Mouse (Mus musculus): ENCODE results near the gene Nckap5.

The Nckap5 gene

DNA sequence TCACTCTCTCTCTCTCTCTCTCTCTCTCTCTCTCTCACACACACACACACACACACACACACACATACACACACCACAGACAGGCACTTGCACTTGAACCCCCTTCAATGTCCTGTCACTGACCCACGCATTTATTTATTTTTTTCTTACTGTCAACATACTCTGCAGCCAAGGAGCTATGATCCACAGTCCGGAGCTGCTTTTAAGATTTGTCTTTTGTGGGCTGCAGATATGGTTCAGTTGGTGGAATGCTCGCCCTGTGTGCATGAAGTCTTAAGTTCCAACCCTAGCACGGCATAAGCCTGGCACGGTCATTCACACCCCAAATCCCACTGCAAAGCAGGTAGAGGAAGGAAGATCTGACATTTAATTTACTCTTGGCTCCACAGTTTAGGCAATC lies 357.6 kb downstream of the Nckap5 start:
- DNase-seq (ENCODE audit: low read depth, low spot score) = no peak

DNA sequence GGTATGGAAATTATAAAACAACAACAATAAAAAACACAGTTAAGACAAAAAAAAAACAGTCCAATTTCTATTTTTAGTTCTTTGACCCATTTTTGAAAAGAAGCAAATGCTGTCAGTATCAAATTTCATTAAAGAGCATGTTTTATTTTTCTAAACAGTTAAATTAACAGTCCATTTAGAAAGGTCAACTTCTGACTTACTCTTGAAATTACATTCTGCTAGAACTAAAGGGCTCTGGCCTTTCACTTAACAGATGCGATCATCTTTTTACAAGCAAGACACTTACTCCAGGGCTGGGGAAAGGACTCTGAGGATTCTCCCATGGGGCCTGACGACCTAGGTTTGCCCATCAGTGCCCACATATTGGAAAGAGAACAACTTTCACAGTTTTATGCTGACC lies 359.2 kb downstream of the Nckap5 start:
- no peak for DNase-seq (ENCODE audit: low read depth, low spot score)

DNA sequence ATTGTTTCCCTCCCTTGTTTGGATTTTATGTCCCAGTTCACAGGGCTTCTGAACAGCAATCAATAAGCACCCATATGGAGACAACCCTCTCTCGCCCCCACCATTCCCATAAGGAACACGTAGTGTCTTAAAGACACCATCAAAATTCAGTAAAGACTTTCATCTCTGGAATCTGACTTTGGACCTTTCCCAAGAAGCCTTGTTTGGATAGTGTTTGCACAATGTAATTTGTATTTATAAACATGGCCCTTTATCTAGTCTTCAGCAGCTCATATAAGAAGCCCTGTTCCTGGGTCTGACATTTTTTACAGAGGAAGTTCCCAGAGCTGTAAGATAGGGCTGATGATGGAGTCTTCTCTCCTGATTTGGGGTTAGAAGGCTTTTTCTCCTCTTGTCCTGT lies 359.7 kb downstream of the Nckap5 start:
- no peak for DNase-seq (ENCODE audit: low read depth, low spot score)

DNA sequence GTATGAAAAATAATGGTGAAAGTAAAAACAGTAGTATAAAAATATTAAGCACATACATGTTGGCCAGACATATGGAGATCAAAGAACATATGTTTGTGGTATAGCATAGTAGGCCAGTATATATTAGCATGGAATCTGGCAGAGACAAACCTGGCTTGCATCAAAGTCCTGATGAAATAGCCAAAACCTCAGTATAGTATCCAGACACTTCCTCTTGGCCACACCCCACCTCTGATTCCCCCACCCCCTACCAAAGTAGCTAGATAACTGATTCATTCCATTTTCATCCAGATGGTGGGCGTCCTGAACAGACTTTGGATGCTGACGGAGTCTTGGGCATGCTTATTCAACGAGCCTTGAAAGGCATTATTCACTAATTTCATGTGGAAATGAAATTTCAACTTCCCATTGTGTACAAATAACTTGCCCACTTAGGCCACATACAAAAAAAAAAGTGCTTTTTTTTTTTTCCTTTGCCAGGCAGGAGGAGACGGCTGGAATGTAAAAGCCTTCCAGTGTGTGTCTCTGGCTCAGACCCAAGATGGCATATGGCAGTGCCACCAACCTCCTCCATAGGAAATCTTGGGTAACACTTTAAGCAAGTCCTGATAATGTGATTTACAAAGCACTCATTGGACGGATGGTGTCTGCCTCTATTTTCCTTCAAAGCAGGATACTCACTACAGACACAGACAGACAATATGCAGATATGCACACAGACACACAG lies 360.6 kb downstream of the Nckap5 start:
- no peak for DNase-seq (ENCODE audit: low read depth, low spot score)

DNA sequence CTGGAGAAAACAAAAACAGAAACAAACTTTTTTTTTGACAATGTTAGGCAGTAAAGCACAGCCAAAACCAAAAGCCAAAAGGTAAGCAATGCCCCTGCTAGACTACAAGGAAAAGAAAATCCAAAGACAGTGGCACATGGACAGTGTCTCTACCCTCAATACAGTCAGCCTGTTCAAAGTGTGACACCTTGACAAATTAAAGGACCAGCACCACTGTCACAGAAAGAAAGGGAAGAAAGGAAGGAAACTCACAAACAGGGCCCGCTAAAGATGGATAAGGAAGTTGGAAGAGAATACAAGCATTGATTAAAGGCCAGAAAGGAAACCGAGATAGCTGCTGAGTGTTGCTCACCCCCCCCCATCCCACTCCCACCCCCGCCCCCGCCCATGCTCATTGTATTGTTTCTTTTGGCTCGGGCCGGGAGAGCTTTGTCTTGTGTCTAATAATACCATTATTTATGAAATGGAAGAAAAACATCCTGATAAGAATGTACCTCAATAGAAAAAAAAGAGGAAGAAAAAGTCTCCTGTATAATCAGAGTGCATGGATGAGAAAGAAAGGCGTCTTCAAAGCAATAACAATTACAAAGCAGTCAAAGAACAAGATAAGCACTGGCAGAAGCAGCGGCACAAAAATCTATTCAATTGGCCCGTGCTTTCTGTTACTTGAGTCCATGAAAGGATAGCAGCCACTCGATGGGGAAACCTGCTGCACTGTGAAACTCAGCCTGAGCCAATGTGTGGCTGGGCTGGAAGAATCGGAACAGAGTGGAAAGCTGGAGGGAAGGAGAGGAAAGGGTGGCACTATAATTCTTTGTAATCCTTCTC lies 368.9 kb downstream of the Nckap5 start:
- DNase-seq (ENCODE audit: low read depth, low spot score) = no peak

DNA sequence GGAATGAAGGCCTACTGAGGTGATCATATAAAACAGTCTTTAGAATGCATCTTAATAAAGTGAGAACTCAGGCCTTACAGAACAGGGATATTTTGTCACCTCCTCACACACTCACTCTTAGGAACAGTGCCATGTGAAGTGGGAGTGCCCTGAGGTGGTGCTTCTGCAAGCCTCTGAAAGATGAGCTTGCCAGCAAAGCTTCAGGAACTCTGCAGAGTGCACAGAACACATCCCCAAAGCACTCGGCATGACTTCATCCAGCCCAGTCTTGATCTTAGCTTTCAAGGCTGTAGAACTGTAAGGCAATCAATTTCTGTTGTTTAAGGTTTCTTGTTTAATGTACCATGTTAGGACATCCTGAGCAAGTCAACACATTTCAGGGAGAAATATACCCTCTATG lies 372.9 kb downstream of the Nckap5 start:
- no peak for DNase-seq (ENCODE audit: low read depth, low spot score)

DNA sequence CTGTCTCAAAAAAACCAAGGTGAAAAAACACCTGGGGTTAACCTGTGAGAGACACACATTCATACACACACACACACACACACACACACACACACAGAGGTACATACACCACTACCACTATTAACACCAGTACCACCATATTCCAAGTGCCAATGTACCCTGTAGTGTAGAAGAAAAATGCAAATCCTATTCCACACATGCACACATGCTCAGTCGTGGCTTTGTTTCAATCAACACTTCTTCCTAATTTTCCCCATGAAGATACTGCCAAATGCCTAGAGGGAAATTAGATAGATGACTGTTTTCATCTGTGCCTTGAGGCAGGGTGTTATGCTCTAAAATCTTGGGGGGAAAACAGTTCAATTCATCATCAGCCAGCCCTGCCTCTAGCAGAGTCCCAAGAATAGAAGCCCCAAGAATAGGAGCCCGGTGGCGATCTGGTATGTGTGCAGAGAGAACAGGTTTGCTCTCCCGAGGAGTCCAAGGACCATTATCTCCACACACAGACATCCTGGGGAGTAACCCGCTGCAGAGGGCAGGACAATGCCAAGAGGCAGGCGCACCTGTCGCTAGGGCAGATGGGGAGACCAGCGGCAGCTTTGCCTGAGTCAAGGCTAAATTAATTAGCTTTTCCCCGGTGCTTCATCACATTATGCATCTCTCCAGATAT lies 376.0 kb downstream of the Nckap5 start:
- DNase-seq (ENCODE audit: low read depth, low spot score) = no peak

DNA sequence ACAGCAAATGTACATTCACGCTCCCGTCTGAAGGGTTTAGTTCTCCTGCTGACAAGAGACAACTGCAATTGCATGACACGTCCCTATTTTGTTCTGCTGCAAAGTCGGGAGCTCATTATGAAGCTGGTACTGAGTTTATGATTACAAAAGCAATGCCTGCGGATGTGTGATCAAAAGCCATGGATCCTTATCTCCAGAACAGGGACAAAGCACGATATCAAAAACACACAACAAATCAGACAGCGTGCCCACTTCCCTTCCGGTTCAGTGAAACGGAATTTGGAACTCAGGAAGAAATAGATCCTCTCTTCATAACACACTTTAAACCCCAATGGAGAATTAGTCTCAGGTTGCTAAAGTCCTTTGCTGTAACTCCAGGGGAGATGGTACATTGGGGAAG lies 379.1 kb downstream of the Nckap5 start:
- DNase-seq (ENCODE audit: low read depth, low spot score) = no peak

DNA sequence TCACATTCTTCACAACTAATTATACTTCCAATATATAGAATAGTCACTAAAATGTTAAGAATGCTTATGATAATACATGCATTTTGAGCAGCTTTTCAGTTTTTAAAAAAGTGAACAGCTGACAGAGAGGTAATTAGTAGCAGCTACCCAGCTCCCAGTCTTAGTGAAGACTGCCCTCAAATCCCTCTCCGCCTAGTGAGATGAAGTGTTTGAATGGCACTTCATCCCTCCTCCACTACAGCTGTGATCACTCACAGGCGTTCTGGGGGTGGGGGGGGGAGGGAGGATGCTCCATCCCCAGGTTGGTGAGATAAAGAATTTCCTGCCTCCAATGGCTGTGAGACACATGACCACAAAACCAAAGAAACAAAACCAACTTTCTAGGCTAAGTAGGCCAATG lies 381.2 kb downstream of the Nckap5 start:
- DNase-seq (ENCODE audit: low read depth, low spot score) = no peak

DNA sequence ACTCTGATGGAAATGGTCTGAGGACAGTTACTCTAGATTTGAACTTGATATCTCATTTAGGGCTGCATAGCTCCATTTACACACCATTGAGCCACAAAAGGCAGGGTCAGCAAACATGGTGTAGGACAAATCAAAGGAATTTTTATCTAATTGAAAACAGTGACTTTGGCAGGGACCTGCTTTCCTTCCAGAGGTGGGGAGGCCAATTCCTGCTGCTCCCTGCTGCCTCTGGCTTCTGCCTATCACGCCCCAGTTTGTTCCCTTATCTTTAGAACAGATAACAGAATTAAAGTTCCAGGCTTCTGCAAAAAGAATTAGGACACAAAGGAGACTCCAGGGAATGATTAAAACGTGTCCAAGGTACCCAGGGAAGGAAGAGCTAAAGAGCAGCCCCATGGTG lies 386.7 kb downstream of the Nckap5 start:
- no peak for DNase-seq (ENCODE audit: low read depth, low spot score)

DNA sequence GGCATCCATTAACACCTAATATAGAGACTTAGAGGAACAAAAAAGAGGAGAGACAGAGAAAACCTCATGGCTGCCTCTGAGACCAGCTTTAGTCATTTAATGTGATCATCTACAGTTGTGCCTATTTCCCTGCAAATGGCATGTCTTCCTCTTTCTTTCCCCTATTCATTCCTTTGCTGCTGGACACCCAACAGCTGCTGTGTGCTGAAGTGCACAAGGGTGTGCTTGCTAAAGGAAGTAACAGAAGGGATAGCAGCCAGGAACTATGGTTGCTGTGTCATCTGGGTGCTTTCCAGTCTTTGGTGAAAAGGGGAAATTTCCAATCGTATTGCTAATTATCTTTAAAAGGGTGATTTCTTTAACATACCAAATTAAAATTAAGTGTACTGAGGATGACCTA lies 387.9 kb downstream of the Nckap5 start:
- DNase-seq (ENCODE audit: low read depth, low spot score) = no peak

DNA sequence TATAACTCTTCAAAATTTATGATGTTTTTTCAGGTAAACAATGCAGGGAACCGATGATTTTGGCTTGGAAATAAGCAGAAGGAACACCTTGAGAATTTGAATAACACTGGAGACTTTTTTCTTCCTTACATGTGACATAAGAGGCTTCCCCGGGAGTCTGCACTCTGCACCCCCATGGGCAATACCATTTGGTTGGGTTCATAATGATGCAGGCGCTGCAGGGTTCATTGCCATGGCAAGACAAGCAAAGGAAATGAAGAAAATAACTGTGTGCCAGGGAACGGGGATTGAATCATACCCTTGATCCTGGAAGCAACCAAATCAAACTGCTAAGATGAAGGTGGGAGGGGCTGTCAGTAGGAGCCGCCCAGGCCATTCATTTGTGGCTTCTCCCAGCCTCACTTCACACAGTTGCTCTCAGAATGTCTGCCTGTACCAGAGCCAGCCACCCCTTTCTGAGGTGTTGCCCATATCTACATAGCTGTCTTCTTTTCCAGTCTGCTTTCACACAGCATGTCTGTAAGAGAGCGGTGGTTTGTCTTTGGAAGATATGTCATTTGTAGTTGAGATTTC lies 392.5 kb downstream of the Nckap5 start:
- DNase-seq (ENCODE audit: low read depth, low spot score) = no peak

DNA sequence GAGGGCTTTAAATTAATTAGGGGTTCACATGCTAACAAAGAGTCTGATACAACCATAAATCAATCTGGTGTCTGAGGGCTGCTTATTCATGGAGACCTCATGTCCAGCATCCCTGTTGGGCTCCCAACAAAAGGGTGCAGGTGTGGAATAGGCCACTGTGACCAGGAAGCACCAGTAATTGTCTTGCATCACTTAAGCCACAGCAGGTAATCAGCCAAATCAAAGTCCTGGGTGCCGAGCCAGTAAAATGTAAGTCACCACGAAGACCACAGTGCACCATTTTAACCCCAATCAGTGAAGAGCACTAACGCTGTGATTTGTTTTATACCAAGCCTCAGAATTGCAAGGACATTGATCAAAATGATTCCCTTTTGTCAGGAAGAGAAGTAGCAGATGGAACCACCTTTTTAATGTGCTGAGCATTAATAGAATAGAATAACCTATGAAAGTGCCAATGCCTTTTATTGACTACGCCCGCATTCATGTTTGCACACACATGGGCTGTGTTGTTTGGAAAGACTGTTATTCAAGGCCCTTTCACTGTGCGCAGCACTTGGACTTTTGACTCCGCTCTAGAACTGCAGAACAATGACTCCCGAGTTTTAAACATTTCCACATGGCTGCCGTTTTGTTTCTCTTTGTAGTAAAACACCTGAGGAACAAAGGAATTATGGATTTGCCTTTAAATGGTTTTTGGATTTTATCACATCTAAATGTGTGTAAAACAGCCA lies 393.5 kb downstream of the Nckap5 start:
- no peak for DNase-seq (ENCODE audit: low read depth, low spot score)

DNA sequence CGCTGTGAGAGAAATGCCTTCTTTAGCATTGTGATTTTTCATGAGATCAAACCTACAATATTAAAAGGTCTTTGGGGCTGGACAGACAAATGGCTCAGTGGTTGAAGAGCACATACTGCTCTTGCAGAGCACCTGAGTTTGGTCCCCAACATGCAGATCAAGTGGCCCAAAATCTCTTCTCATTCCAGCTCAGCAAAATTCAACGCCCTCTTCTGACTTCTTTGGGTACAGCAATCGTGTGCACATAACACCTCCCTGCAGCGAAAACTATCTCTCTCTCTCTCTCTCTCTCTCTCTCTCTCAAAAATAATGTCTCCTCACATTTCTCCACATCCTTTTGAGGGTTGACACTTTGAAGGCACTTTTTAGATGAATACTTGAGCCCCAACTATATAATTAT lies 398.3 kb downstream of the Nckap5 start:
- no peak for DNase-seq (ENCODE audit: low read depth, low spot score)

DNA sequence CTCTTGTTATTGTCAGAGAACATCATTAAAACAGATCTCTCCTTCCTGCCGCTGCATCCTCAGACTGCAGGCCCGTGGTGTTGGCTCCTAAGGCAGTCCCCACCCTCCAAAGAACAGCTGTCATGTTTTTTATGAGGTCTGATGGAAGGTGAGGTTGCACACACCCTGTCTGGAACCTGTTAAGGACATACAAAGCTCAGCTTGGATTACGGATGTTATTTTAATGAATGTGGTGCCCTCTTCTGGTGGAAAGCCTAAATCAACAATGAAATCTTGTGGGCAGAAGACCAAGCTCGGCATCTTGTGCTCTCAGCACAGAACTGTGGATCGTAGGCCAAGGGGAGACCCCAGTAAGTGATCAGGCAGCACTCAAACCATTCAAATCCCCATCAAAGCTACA lies 399.0 kb downstream of the Nckap5 start:
- DNase-seq (ENCODE audit: low read depth, low spot score) = peak; percentile 13

DNA sequence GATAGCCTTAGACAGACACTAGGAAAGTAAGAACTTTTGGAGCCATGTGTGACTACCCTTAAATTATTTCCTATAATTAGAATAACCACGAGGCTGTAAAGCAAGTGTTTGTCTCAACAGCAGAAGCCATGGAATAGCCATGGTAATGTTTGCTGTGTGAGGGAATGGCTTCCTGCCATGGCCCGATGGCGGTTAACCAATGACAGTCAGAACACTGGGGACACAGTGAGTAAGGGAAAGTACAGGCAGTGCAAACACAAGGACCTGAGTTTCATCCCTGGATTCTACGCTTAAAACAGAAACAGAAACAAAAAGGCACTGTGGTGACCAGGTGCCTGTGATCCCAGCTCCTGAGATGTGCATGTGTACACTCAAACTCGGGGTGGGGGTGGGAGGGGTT lies 419.2 kb downstream of the Nckap5 start:
- no peak for DNase-seq (ENCODE audit: low read depth, low spot score)

DNA sequence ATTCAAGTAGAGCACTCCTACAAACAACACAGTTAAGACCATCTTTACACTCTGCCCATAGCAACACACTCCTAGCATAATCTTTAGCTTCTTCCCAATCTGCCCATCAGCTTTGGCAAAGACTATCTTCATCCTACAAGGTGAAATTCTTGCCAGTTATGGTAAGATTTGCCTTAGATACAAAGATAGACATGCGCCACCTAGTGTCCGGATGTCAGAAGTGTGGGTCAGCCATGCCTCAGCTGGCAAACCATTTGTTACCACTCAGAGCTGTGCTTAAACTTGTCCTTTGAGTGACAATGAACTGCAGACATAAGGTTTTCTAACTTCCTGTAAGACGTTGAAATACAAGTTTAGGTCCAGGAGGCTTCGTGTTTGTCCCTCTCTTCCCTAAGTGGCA lies 422.7 kb downstream of the Nckap5 start:
- DNase-seq (ENCODE audit: low read depth, low spot score) = peak; percentile 2

DNA sequence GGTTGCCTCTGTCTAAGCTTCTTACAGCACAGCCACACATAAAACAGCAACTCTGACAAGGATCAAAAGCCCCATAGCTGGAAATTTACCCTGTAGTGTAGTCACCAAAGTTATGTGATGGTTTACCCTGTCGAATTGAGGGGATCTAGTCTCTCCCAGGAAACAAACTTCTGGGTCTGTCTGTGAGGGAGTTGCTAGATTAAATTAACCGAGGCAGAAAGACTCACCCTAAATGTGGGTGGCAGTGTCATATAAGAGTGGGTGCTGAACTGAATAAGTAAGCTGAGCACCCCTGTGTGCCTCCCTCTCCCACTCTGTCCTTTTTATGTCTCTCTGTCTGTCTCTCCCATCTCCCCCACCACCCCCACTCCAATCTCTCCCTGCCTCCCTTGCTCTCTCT lies 425.1 kb downstream of the Nckap5 start:
- DNase-seq (ENCODE audit: low read depth, low spot score) = no peak

DNA sequence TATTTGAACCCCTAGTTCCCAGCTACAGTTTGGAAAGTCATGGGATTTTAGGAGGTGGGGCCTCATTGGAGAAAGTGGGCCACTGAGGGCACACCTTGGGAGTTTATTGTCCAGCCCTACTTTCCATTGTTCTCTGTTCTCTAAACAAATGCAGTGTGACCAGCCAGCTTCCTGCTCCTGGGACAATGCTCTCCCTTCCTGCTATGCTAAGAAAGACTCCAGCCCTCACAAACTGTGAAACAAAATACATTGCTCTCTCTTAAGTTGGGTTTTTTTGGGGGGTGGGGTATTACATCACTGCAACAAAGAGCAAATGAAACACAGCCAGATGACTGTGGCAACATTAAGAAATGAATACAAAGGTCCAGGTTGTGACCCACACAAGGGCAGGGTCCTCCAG lies 426.6 kb downstream of the Nckap5 start:
- no peak for DNase-seq (ENCODE audit: low read depth, low spot score)

DNA sequence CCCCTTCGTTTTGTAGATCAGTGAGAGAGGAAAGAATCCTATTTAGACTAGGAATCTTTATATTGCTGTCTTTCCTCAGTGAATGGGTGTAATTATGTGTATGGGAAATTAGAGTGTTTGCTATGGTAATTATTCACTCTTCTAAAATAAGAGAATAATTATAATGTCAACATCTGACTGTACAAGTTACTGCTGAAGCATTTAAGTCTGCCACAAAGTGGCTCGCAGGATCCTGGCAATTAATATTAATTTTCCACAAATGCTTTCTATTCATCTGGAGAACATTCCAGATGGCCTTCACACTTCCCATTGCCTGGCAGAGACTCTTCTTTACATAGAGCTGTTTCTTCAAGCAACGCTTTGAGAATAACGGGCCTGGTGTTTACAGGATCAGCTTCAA lies 439.4 kb downstream of the Nckap5 start:
- DNase-seq (ENCODE audit: low read depth, low spot score) = no peak

DNA sequence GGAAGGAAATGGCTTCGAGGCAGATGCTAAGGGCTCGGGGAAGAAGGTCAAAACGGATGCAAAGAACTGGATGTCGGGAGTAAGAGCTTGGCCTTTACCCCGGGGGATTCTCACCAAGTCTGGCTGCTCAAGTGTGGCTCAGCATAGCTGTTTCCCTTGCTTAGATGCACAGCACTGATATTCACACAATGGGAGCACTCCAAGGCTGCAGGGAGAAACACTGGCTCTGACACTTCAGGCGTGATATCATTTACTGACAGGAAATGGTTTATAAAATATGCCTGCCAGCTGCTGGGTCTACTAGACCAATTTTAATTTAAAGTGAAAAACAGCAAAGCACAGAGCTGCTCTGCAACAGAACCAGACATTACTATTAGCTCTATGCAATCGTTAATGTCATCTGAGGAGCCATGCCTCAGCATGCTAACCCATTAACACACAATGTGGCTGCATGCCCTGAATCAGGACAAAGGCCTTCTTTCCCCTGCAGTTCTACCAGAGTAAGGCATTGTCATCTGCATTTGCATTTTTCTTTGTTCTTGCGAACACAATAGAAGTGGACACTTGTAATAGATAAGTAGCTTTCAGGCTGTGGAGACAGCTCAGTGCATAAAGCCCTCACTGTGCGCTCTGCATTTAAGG lies 453.1 kb downstream of the Nckap5 start:
- no peak for DNase-seq (ENCODE audit: low read depth, low spot score)

Data from skeletal muscle tissue, adult 2 months (tissue).